Mouse (Mus musculus): Measurements from ENCODE around the gene Pdik1l.

The Pdik1l gene

DNA sequence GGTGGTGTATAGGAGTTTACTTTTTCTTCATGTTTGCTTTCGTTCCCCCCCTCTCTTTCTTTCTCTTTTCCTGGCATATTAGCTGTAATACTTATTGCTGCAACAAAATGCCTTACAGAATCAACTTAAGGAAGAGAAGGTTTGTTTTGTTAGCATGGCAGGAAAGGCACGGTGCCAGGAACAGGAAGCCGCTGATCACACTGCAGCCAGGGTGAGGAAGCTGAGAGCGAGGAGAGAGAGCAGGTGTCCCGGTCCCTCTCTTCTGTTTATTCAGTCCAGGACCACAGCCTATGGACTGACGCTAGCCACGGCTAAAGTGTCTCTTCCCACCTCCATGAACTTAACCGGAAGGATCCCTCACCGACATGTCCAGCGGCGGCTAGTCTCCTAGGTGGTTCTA is 29.3 kb downstream of the Pdik1l start:
- DNase-seq (ENCODE audit: low spot score in 2 of 2): no peak

DNA sequence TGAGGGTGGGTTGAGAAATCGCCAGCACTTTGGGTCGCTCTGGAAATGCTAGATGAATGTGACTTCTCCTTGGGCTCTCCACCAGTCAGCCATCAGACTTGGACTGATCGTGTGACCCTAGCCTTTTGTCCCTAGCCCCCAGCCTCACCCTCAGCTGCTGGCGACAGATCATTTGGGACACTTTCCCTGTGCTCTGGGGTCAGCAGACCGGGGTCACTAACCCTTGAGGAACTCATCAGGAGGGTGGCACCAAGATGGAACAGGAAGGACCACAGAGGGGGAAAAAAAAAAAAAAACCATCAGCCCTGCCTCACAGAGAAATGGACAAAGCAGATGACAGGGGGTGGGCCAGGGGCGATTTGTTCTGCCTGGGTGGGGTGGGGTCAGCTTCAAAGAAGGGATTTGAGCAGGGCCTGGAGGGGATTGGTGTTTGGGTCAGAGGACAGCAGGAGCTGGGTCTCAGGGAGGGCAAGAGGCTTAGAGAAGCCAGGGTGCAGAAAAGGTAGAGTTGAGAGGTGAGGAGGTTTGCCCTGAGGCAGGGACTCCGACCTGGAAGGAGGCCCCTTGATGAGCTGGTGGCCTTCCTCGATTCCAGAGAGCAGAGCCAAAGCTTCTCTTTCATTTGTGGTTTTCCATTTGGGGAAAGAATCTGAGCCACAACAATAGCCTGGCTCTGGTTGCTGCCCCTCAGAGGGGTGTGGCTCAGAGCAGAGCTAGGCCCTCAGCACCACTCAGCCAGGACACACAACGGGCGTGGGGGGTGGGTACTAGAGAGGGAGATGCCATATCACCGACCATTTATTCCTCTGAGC is 30.3 kb downstream of the Pdik1l start:
- no peak for DNase-seq (ENCODE audit: low spot score in 2 of 2)

DNA sequence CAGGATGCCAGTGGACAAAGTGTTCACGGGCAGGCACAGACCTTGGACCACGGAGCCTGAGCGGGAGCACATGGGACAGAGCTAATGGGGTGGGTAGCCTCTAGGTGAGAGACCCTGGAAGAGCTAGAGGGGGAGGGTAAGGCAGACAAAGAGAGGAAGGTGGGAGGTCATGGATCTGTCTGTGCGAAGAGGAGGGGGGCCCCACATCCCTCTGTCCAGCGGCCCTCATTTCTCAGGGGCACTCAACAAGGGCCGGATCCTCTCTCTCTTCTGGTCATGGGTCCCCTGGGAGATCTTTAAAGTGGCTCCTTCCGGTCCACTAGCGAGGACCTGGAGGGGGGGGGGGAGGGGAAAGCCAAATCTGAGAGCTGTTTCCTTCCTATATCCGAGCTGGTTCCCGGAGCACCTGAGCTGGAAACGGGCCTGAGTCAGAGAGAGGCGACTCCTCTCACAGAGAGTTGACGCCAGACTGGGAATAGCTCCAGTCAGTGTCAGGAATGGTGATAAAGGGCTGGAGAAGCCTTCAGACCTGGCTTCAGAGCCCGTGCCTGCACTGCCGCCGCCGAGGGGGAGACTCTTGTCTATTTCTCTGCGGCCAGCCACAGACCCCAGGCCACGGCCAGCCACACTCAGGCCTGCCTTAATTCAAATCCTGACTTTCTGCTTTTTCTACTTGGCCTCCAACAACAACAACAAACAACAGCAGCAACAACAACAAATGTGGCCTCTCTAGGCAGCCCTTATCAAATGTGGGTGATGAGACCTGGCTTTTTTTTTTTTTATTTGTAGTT is 31.1 kb downstream of the Pdik1l start:
- DNase-seq (ENCODE audit: low spot score in 2 of 2): no peak

DNA sequence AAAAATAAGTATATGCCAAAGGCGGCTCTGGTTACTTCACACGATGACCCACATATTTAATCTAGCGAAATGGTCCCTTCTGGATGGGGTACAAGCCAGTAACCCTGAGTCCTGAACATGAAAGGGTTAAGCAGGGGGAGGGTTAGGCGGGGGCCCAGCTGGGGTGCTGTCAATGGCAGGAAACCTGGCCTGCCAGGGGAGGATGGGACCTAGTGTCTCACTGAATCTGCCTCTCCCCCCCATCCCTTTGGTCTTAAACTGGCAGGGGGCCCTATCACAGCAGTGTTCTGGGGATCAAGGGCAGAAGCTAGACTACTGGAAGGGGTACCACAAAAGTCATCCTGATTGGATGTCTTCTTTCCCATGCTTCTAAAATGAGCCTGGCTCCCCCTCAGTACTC is 31.8 kb downstream of the Pdik1l start:
- DNase-seq (ENCODE audit: low spot score in 2 of 2): no peak

DNA sequence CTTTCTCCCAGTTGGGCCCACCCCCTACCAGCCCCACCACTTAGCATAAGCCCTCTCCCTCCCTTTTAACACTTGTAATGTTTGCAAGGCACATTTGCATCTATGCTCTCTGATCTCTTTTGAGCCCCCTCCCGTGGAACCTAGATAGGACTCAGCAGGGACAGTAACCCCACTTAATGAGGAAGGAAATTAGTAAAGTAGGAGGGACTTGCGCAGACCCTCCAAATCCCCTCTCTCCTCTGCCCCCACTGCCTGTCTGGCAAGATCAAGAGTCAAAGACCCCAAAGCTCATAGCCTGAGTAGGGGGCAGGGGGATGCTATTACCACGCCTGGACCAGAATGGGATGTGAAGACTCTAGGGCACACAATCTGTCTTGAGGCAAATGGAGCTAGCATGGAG is 32.9 kb downstream of the Pdik1l start:
- no peak for DNase-seq (ENCODE audit: low spot score in 2 of 2)

DNA sequence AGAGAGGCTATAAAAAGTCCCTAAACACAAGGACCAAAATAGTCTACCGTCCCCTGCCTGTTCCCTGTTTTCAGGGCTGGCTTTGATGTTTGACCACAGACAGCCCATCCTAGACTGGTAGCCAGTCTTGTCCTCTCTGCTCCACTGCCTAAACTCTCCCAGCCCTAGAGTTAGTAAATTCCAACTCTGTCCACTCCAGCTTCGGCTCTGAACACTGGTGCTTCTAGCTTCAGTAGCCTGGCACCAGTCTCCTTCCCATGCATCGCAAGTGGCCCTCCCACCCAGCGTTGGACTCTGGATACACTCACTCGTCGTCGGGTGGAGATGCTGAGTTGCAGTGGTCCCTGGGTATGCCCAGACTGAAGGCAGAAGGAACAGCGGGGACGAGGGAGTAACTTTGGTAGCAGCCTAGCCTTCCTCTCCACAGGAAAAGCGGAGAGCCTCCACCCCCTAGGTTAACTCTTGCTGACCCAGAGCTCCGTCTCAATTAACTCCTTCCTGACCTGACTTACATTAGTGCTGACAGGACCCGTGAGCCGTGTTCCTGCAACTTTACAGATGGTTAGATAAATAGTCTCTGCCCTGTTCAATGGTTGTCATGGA is 33.9 kb downstream of the Pdik1l start, which contains the start of gene Grrp1:
Gene Grrp1 (minus strand): TSS at position 385 of the 603 bp plus-strand sequence.
- no peak for DNase-seq (ENCODE audit: low spot score in 2 of 2)

DNA sequence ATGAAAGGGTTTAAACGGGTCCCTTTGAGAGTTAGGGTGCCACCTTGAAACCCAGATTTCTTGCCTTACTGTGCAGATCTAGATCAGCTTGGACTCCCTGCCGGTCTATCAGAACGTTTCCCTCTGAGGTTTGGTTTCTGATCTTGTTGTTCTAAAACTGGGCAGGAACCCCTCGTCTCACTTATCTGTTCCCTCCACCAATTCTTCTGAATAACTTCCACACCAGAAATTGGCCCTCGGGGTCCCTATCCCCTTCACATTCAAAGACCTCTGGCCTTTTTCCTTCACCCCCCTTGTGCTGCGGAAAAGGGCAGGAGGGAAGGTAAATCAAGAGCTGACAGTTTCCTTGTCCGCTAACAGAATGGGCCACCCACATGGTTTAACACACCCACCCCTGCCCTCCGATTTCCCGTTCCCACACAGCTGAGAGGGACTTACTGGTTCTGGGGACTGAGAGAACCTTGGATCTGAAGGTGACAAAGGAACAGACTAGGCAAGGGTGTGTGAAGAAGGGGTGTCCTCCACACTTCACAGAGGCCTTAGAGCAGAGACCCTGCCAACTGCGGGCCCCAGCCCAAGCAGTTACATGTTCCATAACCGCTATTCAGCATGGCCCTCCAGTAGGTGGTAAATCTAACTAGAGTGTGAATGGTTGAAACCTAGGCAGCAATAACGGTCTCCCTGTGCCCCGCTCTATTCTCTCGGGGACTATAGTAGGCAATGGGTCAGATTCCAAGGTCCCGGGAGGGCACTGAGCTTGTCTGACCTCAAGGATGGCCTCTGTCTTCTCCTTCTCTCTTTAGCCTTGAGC is 34.6 kb downstream of the Pdik1l start:
- DNase-seq (ENCODE audit: low spot score in 2 of 2): no peak

DNA sequence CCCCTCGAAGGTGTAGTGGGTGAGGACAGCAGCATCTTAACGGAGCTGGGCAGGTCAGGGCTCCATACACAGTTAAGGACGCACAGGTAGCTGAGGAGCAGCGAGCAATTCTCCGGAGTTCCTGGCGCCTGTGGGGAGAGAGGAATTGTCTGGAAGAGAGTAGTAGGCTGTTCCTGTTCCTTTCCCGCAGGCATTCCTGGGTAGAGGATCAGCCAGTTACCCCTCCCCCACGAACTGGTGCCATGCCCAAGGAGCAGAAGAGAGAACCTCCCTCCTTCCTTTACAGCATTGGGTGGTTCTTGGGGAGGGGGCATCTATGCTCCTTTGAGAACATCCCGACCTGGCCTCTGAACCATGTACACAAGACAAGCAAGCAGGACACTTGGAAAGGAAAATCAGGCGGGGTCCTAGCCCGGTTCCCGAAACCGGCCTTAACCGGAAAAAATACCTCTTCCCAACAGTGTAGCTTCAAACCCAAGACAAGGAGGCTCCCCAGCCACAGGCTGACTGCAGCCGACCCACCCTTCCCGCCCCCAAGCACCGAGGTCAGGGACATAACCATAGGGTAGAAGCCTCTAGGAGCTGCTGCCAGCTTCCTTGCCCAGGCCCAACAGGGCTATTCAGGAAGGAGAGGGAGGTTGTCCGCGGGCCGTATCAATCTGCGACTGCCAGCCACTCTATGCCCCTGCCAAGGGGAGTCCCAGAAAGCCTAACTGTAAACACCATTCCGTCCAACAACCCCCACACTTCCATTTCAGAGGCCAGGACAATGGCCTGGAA is 35.4 kb downstream of the Pdik1l start:
- DNase-seq (ENCODE audit: low spot score in 2 of 2): no peak

DNA sequence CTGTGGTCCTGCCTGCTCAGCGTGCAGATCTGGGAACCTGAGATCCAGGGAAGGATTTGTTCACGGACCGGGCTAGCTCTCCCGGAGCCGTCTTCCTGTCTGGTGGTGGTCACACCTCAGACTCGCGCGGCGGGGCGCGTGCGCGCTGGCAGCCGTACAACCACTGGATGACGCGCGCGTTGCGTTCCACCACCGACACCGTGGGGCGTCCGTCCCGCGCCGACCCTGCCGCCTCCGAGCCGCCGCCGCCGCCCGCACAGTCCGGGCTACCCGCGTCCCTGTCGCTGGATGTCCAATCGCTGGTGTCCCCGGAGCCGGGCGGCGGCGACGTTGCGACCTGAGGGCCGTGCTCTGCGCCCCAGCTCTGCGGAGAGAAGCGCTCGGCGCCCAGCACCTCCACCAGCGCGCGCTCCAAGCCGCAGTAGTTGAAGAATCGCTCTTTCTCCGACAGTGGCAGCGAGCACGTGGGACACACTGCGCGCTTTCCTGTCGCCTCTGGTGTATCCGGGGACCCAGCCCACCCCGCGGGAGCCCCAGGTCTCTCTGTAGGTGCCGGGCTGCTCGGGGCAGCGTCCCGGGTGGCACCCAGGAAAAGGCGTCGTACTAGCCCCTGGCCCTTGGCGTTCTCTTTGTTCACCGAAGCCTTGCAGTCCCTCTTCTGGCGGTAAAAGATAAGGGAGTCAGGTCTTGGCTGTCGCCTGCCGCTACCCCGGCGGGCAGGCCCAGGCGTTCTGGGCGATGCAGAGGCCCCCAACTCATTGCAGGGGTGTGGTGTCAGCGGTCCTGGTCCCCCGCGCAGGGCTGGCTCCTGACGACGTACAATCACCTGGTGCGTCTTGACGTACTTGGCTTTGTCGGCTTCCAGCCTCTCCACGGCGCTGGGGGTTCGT is 36.2 kb downstream of the Pdik1l start:
- DNase-seq (ENCODE audit: low spot score in 2 of 2): peak in 1 of 2 experiments; percentile 39

DNA sequence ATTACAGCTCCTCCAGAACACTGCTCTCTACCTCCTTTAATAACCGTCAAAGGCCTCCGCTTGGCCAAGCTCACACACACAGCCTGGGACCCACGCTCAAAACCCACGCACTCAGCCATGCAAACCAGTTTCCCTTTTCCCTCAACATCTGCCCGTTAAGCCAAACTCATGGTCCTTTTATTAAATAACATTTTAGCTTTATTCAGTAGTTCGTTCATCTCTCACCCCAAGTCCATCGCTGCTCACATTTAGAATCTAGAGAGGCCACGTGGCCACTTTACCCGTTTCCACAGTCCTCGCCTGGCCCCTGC is 36.8 kb downstream of the Pdik1l start:
- DNase-seq (ENCODE audit: low spot score in 2 of 2): no peak

DNA sequence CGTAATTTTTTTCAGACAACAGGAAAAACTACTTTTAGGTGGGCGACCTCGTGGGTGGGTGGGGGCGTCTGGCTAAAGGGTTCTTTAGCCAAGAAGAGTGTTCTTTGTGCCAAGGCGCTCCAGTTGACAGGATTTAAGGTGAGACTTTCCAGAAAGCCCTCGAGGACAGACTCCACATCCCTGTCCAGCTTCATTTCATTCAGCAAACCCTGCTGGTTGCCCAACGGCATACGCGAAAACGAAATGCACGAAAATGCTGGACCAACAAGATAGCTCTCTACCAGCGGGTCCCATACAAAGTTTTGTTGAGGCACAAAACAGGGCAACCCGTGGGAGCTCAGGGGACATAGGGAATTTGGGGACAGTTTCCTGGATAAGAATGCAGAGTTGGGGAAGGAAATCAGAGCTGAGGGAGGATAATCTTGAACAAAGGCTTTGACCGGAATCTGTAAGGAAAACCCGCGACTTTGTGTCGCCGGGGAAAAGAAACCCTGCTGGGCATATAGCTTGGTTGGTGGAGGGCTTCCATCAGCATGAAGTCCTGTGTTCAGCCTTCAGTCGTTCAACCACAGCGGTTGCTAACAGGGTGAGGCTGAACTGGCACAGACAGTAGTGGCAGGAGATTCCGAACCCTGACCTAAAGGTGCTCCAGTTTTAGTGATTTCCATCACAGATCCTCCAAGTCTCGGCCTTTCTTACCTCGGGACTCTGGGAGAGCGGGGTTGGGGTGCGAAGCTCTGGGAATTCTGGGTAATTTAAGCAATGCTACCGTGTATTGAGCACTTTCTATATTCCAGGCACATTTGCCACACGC is 37.4 kb downstream of the Pdik1l start:
- DNase-seq (ENCODE audit: low spot score in 2 of 2): no peak

DNA sequence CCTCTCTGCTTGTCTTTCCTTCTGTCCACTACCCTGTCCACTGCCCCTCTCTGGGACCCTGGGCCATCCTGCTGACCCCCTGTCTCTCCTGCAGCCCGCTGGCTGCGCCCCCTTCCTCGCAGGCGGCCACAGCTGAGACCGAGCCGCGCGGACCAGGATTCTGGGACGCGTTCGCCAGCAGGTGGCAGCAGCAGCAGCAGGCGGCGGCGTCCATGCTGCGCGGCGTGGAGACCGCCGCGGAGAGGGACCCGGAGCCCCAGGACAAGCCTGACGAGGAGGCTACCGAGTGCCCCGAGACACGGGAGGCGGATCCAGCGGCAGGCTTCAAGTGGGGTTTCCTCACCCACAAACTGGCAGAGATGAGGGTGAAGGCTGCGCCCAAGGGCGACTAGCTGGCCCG is 38.0 kb downstream of the Pdik1l start:
- peak in 1 of 2 experiments; percentile 44 for DNase-seq (ENCODE audit: low spot score in 2 of 2)

DNA sequence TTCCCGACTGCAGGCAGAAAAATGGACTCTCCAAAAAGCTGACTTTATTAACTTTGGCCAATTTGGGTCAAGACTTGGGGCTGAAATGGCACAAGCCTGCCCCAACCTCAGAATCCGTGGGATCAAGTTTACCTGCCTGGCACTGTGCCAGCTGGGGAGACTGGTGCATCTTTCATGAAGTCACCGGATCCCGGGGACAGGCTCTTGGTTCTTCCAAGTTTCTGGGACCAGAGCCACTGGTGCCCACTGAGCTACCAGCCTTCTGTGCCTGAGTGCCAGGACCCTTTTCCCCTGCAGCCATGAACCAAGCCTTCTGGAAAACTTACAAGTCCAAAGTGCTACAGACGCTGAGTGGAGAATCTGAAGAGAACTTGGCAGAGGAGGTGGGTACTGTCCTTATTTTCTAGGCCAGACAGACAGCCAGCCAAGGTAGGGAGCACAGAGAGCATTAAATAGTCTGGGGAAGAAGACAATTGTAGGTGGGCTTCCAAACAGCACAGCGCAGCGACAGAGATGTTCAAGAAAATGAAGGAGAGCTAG is 40.9 kb downstream of the Pdik1l start, which contains the start of gene Gm30191:
Gene Gm30191 (plus strand): TSS at position 217 of the 540 bp plus-strand sequence.
- DNase-seq (ENCODE audit: low spot score in 2 of 2): no peak

DNA sequence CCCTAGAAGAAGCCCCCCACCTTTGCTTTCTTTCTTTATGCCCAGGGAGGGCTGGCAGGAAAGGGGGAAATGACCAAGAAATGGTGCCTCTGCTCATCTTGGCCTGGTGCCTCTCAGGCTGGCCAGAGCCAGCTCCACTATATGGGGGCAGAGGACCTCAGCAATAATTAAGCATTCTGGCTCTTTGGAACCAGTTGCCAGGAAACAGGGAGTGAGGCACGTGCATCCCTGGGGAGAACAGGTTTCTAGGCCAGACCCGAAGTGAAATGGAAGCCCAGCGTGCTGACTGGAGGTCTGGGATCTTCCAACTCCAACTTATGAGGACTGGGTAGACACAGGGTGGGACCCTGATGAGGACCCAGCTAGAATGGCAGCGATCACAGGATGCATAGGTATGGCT is 41.4 kb downstream of the Pdik1l start:
- no peak for DNase-seq (ENCODE audit: low spot score in 2 of 2)

DNA sequence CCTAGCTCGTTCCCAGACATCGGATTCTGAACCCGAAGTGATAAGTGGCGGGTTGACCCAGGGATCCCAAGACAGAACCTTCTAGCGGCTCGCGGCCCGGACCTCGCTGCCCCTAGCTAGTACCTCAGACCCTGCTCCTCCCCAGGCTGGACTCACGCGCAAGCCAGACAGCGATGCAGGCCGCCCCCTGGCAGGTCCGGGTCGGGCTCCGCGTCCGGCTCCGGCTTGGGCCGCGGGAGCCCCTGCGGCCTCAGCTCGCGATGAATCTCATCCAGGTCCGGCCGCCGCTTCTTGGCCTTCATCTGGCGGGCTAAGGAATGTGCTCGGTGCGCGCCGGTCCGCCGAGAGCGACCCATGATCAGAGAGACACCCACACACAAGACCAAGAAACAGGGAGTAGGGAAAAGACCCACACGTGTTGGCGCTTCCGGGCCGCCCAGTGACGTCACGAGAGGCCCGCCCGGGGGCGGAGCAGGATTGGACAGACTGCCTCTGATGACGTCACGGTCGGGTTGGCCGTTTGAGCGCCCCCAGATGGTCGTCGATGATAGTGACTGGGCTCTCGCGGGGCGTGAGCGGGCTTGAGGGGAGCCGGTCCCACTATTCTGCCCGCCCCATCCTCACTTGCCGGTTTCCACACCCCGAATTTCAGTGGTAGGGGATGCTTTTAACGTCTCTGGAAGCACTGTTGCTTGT is 42.4 kb downstream of the Pdik1l start, which contains the start of gene Zfp593:
Gene Zfp593 (minus strand): TSS at position 445 of the 696 bp plus-strand sequence.
- peak; percentile 83 to 95 for DNase-seq (ENCODE audit: low spot score in 2 of 2)

DNA sequence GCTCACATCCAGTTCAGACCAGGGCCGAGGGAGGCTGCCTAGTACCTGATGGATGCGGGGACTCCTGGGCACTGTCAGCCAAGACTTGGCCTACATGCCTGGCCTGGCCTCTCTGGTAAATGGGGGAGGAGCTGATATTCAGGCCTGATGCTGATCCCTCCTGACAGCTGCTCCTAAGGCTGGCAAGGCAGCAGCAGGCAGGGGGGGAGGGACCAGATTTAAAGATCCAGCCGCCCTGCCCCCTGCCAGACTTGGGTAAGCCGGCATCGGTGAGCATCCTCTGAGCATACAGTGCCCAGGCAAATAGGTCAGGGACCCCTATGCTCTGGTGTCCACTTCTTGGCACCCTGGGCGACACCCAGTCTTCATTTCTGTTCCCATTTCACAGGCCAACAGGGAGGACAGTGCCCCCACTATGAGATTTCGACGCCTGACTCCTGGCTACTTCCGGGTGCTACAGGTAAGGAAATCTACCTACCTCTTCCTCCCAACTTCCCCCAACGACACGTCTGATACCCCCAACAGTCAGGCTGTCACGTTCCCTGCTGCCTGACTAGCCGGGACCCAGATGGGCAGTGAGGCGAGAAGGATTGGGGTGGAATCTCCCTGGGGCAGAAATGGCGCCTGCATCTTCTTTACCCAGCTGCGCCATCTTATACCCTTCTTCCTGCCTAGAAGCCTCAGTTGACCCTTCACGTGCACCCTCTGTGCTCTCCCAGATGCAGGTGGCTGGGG is 44.0 kb downstream of the Pdik1l start, which contains the start of gene E130218I03Rik:
Gene E130218I03Rik (plus strand): TSS at position 147 of the 735 bp plus-strand sequence.
- no peak for DNase-seq (ENCODE audit: low spot score in 2 of 2)

DNA sequence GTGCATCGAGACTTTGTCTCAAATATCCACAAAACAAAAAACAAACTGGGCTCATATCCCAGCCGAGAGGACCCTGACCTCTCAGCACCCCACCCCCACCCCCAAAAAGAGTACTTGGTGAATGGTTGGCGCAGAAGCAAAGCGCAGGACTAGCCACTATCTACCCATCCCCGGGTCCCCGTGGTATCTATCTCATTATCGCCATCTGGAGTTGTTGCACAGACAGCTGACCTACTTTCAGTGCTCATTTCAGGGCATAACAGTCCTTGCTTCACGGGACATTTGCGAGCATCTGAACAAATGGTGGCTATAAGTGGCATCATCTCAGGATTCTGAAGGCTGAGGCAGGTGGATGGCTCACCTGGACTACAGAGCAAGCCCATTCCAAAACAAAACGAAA is 49.0 kb downstream of the Pdik1l start:
- no peak for DNase-seq (ENCODE audit: low spot score in 2 of 2)
